Mouse (Mus musculus): Measurements from ENCODE around the gene P4ha3. TPM values are rescaled to one million over a fixed set of nuclear protein-coding genes. Genes with fewer than 3 reads are reported as not detected.

The P4ha3 gene
- polyA plus RNA-seq, 1 experiment from 2014 or later: 0.81 TPM

DNA sequence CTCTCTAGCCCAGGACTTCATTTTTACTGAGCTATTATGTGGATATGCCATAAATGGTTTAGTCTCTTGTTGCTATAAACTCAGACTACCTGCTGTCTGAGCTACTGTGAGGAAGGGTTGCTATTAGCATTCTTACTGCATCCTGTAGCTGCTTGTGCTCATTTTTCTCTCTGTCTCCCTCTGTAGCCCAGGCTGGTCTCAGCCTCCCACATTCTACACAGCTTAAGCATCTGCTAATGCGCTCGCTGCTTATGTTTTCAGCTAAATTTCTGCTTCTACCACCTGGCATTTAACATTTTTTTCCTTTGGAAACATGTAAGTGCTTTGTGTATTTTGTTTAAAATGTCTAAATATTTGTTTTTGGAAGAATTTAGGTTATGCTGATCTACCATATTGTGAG, 10.4 kb downstream of the P4ha3 start:
- no peaks in the 10 kb centered on the region for H3K36me3 ChIP-seq (ENCODE audit: control insufficient read depth, insufficient read depth)
- ATAC-seq (ENCODE audit: low read depth): no peak
- no peaks in the 10 kb centered on the region for H3K4me1 ChIP-seq (ENCODE audit: control insufficient read depth, low read depth, low read length)
- no peaks in the 10 kb centered on the region for H3K9me3 ChIP-seq (replicated peaks; ENCODE audit: control insufficient read depth, low read length)
- 88% methylated on average over 2 of the region's 2 CpGs for WGBS (ENCODE audit: insufficient replicate concordance)
- no peaks in the 10 kb centered on the region for H3K27me3 ChIP-seq (ENCODE audit: control insufficient read depth, insufficient read depth, low read depth, low read length)
- H3K9ac ChIP-seq (ENCODE audit: low read depth, low read length): no peak overlapping the region
- H3K4me3 ChIP-seq (ENCODE audit: low read depth, low read length): no peak overlapping the region
- no peak overlapping the region for H3K27ac ChIP-seq (ENCODE audit: low read length)
- no peak overlapping the region for H3K4me2 ChIP-seq (ENCODE audit: low read depth, low read length)

DNA sequence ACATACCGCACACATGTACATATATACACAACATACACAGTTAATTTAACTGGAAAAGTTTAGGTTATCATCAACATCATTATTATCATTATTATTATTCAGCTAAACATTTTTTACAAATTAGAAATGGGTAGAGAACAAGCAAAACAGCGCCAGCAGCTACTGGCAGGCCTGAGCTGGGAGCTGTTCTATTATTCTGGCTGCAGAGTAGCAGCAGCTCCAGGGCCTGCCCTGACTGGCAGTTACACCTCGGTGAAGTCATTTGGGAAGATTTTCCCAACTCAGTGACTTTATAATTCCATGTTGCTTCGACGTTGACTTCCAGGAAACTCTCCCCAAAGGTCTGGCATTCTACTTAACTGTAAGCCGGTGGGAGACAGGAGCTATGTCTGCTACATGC, 11.4 kb downstream of the P4ha3 start:
- Histone ChIP-seq H3K9me3 (replicated peaks; ENCODE audit: control insufficient read depth, low read length) (no peaks in the 10 kb centered on the region), H3K4me3 (ENCODE audit: low read depth, low read length) (no peak overlapping the region), H3K4me2 (ENCODE audit: low read depth, low read length) (no peak overlapping the region), H3K27me3 (ENCODE audit: control insufficient read depth, insufficient read depth, low read depth, low read length) (no peaks in the 10 kb centered on the region), H3K9ac (ENCODE audit: low read depth, low read length) (no peak overlapping the region), H3K27ac (ENCODE audit: low read length) (no peak overlapping the region), H3K4me1 (ENCODE audit: control insufficient read depth, low read depth, low read length) (no peaks in the 10 kb centered on the region), H3K36me3 (ENCODE audit: control insufficient read depth, insufficient read depth) (no peaks in the 10 kb centered on the region)
- no peak for ATAC-seq (ENCODE audit: low read depth)
- WGBS (ENCODE audit: insufficient replicate concordance): 67% methylated on average over 6 of the region's 6 CpGs

GRCm38 (mm10) chr7:100298861-100299510, 13.7 kb downstream of the P4ha3 start:
- no peak overlapping the region for H3K9ac ChIP-seq (ENCODE audit: low read depth, low read length)
- no peak overlapping the region for H3K4me2 ChIP-seq (ENCODE audit: low read depth, low read length)
- H3K9me3 ChIP-seq (replicated peaks; ENCODE audit: control insufficient read depth, low read length): no peaks in the 10 kb centered on the region
- H3K4me1 ChIP-seq (ENCODE audit: control insufficient read depth, low read depth, low read length): no peaks in the 10 kb centered on the region
- no peak for ATAC-seq (ENCODE audit: low read depth)
- H3K36me3 ChIP-seq (ENCODE audit: control insufficient read depth, insufficient read depth): no peaks in the 10 kb centered on the region
- no peak overlapping the region for H3K27ac ChIP-seq (ENCODE audit: low read length)
- H3K4me3 ChIP-seq (ENCODE audit: low read depth, low read length): no peak overlapping the region
- no peaks in the 10 kb centered on the region for H3K27me3 ChIP-seq (ENCODE audit: control insufficient read depth, insufficient read depth, low read depth, low read length)
- WGBS (ENCODE audit: insufficient replicate concordance): 60% methylated on average over 14 of the region's 14 CpGs

GRCm38 (mm10) chr7:100301390-100301789, 16.1 kb downstream of the P4ha3 start:
- Histone ChIP-seq H3K27ac (ENCODE audit: low read length) (no peak overlapping the region), H3K36me3 (ENCODE audit: control insufficient read depth, insufficient read depth) (no peaks in the 10 kb centered on the region), H3K4me3 (ENCODE audit: low read depth, low read length) (no peak overlapping the region), H3K4me2 (ENCODE audit: low read depth, low read length) (no peak overlapping the region), H3K9ac (ENCODE audit: low read depth, low read length) (no peak overlapping the region), H3K4me1 (ENCODE audit: control insufficient read depth, low read depth, low read length) (no peaks in the 10 kb centered on the region), H3K27me3 (ENCODE audit: control insufficient read depth, insufficient read depth, low read depth, low read length) (no peaks in the 10 kb centered on the region), H3K9me3 (replicated peaks; ENCODE audit: control insufficient read depth, low read length) (no peaks in the 10 kb centered on the region)
- no peak for ATAC-seq (ENCODE audit: low read depth)
- WGBS (ENCODE audit: insufficient replicate concordance): 59% methylated on average over 3 of the region's 3 CpGs

DNA sequence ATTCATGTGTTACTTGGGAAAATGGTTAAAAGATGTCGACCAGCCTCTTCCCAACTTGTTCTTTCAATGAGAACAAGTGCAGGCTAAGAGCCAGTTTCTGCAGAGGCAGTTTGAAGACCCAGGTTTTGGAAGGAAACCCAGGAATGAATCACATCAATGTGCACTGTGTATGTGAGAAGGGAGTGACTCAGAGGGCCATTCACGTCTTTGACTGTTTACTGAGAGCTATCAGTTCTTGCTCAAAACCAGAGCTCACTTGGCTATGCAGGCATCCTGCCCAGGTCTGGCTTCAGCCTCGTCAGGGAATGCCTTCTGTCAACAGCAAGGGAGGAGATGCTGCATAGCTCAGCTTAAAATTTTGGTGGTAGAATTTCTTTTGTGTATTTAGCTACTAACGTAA, 17.0 kb downstream of the P4ha3 start:
- Histone ChIP-seq H3K4me1 (ENCODE audit: control insufficient read depth, low read depth, low read length) (no peaks in the 10 kb centered on the region), H3K27me3 (ENCODE audit: control insufficient read depth, insufficient read depth, low read depth, low read length) (no peaks in the 10 kb centered on the region), H3K9ac (ENCODE audit: low read depth, low read length) (no peak overlapping the region), H3K4me2 (ENCODE audit: low read depth, low read length) (no peak overlapping the region), H3K4me3 (ENCODE audit: low read depth, low read length) (no peak overlapping the region), H3K27ac (ENCODE audit: low read length) (no peak overlapping the region), H3K9me3 (replicated peaks; ENCODE audit: control insufficient read depth, low read length) (no peaks in the 10 kb centered on the region), H3K36me3 (ENCODE audit: control insufficient read depth, insufficient read depth) (no peaks in the 10 kb centered on the region)
- WGBS (ENCODE audit: insufficient replicate concordance): 39% methylated on average over 4 of the region's 4 CpGs
- no peak for ATAC-seq (ENCODE audit: low read depth)

DNA sequence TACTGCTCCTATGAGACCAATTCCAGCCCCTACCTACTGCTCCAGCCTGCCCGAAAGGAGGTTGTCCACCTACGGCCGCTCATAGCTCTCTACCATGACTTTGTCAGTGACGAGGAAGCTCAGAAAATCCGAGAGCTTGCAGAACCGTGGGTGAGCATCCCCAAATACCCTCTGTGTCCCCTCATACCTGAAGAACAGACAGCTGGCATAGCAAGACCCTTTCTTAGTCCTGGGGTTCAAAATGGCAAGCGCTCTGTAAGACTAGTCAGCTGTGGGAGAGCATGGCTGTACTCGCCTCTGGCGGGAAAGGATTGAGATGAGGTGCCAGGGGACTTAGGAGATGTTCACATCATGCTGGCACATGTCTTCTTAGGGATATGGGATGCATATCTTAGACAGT, 20.6 kb downstream of the P4ha3 start:
- ATAC-seq (ENCODE audit: low read depth): no peak
- Histone ChIP-seq H3K9me3 (replicated peaks; ENCODE audit: control insufficient read depth, low read length) (no peaks in the 10 kb centered on the region), H3K4me3 (ENCODE audit: low read depth, low read length) (no peak overlapping the region), H3K27ac (ENCODE audit: low read length) (no peak overlapping the region), H3K27me3 (ENCODE audit: control insufficient read depth, insufficient read depth, low read depth, low read length) (no peaks in the 10 kb centered on the region), H3K36me3 (ENCODE audit: control insufficient read depth, insufficient read depth) (no peaks in the 10 kb centered on the region), H3K4me2 (ENCODE audit: low read depth, low read length) (no peak overlapping the region), H3K4me1 (ENCODE audit: control insufficient read depth, low read depth, low read length) (no peaks in the 10 kb centered on the region), H3K9ac (ENCODE audit: low read depth, low read length) (no peak overlapping the region)
- WGBS (ENCODE audit: insufficient replicate concordance): 67% methylated on average over 9 of the region's 9 CpGs

DNA sequence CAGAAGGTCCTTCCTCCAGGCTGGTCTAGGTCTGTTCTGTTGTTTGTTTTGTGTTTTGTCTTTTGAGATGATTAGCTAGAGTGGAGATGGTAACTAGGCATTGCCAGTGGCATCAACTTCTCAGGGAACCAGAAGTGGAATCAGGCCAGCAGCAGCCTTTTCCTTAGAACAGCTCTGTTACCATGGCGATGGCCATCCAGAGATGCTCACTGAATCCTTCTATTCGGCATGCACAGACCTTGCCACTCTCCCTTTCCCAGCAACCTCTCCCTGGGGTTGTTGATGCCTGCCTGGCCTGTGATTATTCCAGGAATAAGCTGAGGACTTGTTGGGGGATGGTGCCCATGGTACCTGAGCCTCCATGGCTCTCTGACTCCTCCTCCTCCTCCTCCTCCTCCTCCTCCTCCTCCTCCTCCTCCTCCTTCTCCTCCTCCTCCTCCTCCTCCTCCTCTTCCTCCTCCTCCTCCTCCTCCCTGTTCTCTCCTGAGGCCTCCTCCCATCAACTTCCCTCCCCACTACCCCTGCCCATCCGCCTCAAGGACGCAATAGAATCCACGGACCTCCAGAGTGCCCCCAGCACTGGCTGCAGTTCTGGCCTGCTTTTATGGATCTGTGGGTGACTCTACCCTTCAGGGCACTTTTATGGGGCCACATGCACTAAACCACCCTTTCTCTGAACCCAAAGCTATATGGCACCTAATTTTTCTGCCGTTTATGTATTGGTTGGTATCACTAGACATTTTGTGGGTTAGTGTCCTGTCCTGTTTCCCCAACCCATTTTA, 22.7 kb downstream of the P4ha3 start:
- Histone ChIP-seq H3K4me2 (ENCODE audit: low read depth, low read length) (no peak overlapping the region), H3K9me3 (replicated peaks; ENCODE audit: control insufficient read depth, low read length) (no peaks in the 10 kb centered on the region), H3K27me3 (ENCODE audit: control insufficient read depth, insufficient read depth, low read depth, low read length) (no peaks in the 10 kb centered on the region), H3K4me3 (ENCODE audit: low read depth, low read length) (no peak overlapping the region), H3K4me1 (ENCODE audit: control insufficient read depth, low read depth, low read length) (no peaks in the 10 kb centered on the region), H3K36me3 (ENCODE audit: control insufficient read depth, insufficient read depth) (no peaks in the 10 kb centered on the region), H3K27ac (ENCODE audit: low read length) (no peak overlapping the region), H3K9ac (ENCODE audit: low read depth, low read length) (no peak overlapping the region)
- WGBS (ENCODE audit: insufficient replicate concordance): 58% methylated on average over 6 of the region's 6 CpGs
- ATAC-seq (ENCODE audit: low read depth): no peak

GRCm38 (mm10) chr7:100309216-100309615, 23.9 kb downstream of the P4ha3 start:
- Histone ChIP-seq H3K36me3 (ENCODE audit: control insufficient read depth, insufficient read depth) (no peaks in the 10 kb centered on the region), H3K27ac (ENCODE audit: low read length) (no peak overlapping the region), H3K4me2 (ENCODE audit: low read depth, low read length) (no peak overlapping the region), H3K4me3 (ENCODE audit: low read depth, low read length) (no peak overlapping the region), H3K9ac (ENCODE audit: low read depth, low read length) (no peak overlapping the region), H3K4me1 (ENCODE audit: control insufficient read depth, low read depth, low read length) (no peaks in the 10 kb centered on the region), H3K9me3 (replicated peaks; ENCODE audit: control insufficient read depth, low read length) (no peaks in the 10 kb centered on the region), H3K27me3 (ENCODE audit: control insufficient read depth, insufficient read depth, low read depth, low read length) (no peaks in the 10 kb centered on the region)
- 32% methylated on average over 1 of the region's 1 CpGs for WGBS (ENCODE audit: insufficient replicate concordance)
- no peak for ATAC-seq (ENCODE audit: low read depth)

- no peaks in the 10 kb centered on the region for H3K9me3 ChIP-seq (replicated peaks; ENCODE audit: control insufficient read depth, low read length)
- H3K9ac ChIP-seq (ENCODE audit: low read depth, low read length): no peak overlapping the region
- WGBS (ENCODE audit: insufficient replicate concordance): 49% methylated on average over 6 of the region's 6 CpGs
- no peaks in the 10 kb centered on the region for H3K4me1 ChIP-seq (ENCODE audit: control insufficient read depth, low read depth, low read length)
- H3K36me3 ChIP-seq (ENCODE audit: control insufficient read depth, insufficient read depth): no peaks in the 10 kb centered on the region
- H3K27me3 ChIP-seq (ENCODE audit: control insufficient read depth, insufficient read depth, low read depth, low read length): no peaks in the 10 kb centered on the region
- no peak for ATAC-seq (ENCODE audit: low read depth)
- H3K27ac ChIP-seq (ENCODE audit: low read length): no peak overlapping the region
- H3K4me2 ChIP-seq (ENCODE audit: low read depth, low read length): no peak overlapping the region
- H3K4me3 ChIP-seq (ENCODE audit: low read depth, low read length): no peak overlapping the region
Observed at GRCm38 (mm10) chr7:100309679-100310078, 24.4 kb downstream of the P4ha3 start.

Data from liver, embryonic 16.5 days (tissue).